Mouse (Mus musculus): Measurements from ENCODE around the gene Chrnb2. TPM values are rescaled to one million over a fixed set of nuclear protein-coding genes. Genes with fewer than 3 reads are reported as not detected.

The Chrnb2 gene
- total and polyA plus RNA-seq, 3 experiments = 1.6 to 4.0 TPM; not detected in 1

- TF ChIP-seq EP300 (IDR thresholded peaks at IDR 0.05; ENCODE audit: low read depth in 1 of 2, low read length in 2 of 2) (no peak), ZC3H11A (IDR thresholded peaks at IDR 0.05; ENCODE audit: low read depth, low read length) (no peak), MYC (IDR thresholded peaks at IDR 0.05; ENCODE audit: low read depth, low read length) (no peak), GABPA (IDR thresholded peaks at IDR 0.05; ENCODE audit: low read depth, low read length) (no peak), MAZ (IDR thresholded peaks at IDR 0.05; ENCODE audit: low read depth, low read length) (no peak), SIN3A (IDR thresholded peaks at IDR 0.05; ENCODE audit: low read length) (no peak), RAD21 (IDR thresholded peaks at IDR 0.05; ENCODE audit: low read depth, low read length) (no peak), POLR2AphosphoS5 (IDR thresholded peaks at IDR 0.05; ENCODE audit: borderline replicate concordance, low read depth, low read length) (no peak), POLR2A (IDR thresholded peaks at IDR 0.05; ENCODE audit: control insufficient read depth in 1 of 2, insufficient read depth in 1 of 2, low read depth in 1 of 2, low read length in 2 of 2, poor library complexity in 1 of 2) (no peak), UBTF (IDR thresholded peaks at IDR 0.05; ENCODE audit: borderline replicate concordance, insufficient read depth, low read depth, low read length) (no peak)
- no peaks in the 10 kb centered on the region for H3K27me3 ChIP-seq (ENCODE audit: control insufficient read depth in 1 of 2, insufficient read depth in 2 of 2, low read length in 2 of 2)
- no peak overlapping the region for H3K4me3 ChIP-seq (ENCODE audit: control insufficient read depth in 1 of 2, insufficient read depth in 1 of 2, low read depth in 2 of 2, low read length in 2 of 2)
Measured at GRCm38 (mm10) chr3:89723400-89724084, 40.9 kb downstream of the Chrnb2 start.

GRCm38 (mm10) chr3:89722032-89722431, 42.4 kb downstream of the Chrnb2 start:
- Histone ChIP-seq H3K4me3 (ENCODE audit: control insufficient read depth in 1 of 2, insufficient read depth in 1 of 2, low read depth in 2 of 2, low read length in 2 of 2) (no peak overlapping the region), H3K9me3 (replicated peaks; ENCODE audit: insufficient read depth, low read length) (no peaks in the 10 kb centered on the region), H3K27ac (ENCODE audit: control insufficient read depth, low read depth, low read length) (no peak overlapping the region), H3K27me3 (ENCODE audit: control insufficient read depth in 1 of 2, insufficient read depth in 2 of 2, low read length in 2 of 2) (no peaks in the 10 kb centered on the region), H3K79me2 (ENCODE audit: control insufficient read depth, insufficient read depth, low read length, poor library complexity) (peaks cover 19% of the 10 kb centered on the region), H3K9ac (ENCODE audit: control insufficient read depth, low read depth, low read length, poor library complexity, severe bottlenecking) (no peak overlapping the region), H3K36me3 (ENCODE audit: control insufficient read depth in 1 of 2, insufficient read depth in 2 of 2, low read length in 2 of 2) (peaks cover 0 to 3% of the 10 kb centered on the region in 2 experiments; a peak in 1 of 4 replicates), H3K4me1 (ENCODE audit: control insufficient read depth in 1 of 2, insufficient read depth in 2 of 2, low read length in 2 of 2) (peaks cover 0 to 3% of the 10 kb centered on the region in 2 experiments; a peak in 2 of 4 replicates)
- TF ChIP-seq SMC3 (IDR thresholded peaks at IDR 0.05; ENCODE audit: low read depth, low read length) (no peak), POLR2AphosphoS2 (IDR thresholded peaks at IDR 0.05; ENCODE audit: low read length) (no peak), BHLHE40 (IDR thresholded peaks at IDR 0.05; ENCODE audit: borderline replicate concordance, low read depth, low read length) (no peak), TBP (IDR thresholded peaks at IDR 0.05; ENCODE audit: low read depth, low read length) (no peak), MYB (IDR thresholded peaks at IDR 0.05; ENCODE audit: low read depth, low read length) (no peak), ETS1 (IDR thresholded peaks at IDR 0.05; ENCODE audit: low read depth, low read length) (no peak), GABPA (IDR thresholded peaks at IDR 0.05; ENCODE audit: low read depth, low read length) (no peak), MXI1 (IDR thresholded peaks at IDR 0.05; ENCODE audit: low read depth, low read length) (no peak), ZKSCAN1 (IDR thresholded peaks at IDR 0.05; ENCODE audit: low read depth, low read length) (no peak), RAD21 (IDR thresholded peaks at IDR 0.05; ENCODE audit: low read depth, low read length) (no peak), ELF1 (IDR thresholded peaks at IDR 0.05; ENCODE audit: low read depth, low read length) (no peak), RCOR1 (IDR thresholded peaks at IDR 0.05; ENCODE audit: low read depth, low read length) (no peak), ZMIZ1 (IDR thresholded peaks at IDR 0.05; ENCODE audit: low read depth, low read length) (no peak)
- DNase-seq (ENCODE audit: low read depth, low spot score) = no peak

More at GRCm38 (mm10) chr3:89723400-89724084, 40.9 kb downstream of the Chrnb2 start:
- Histone ChIP-seq H3K9me3 (replicated peaks; ENCODE audit: insufficient read depth, low read length) (no peaks in the 10 kb centered on the region), H3K36me3 (ENCODE audit: control insufficient read depth in 1 of 2, insufficient read depth in 2 of 2, low read length in 2 of 2) (peaks cover 0 to 6% of the 10 kb centered on the region in 2 experiments; a peak in 1 of 4 replicates), H3K4me1 (ENCODE audit: control insufficient read depth in 1 of 2, insufficient read depth in 2 of 2, low read length in 2 of 2) (peaks cover 3% of the 10 kb centered on the region in 2 experiments), H3K79me2 (ENCODE audit: control insufficient read depth, insufficient read depth, low read length, poor library complexity) (peaks cover 18% of the 10 kb centered on the region), H3K9ac (ENCODE audit: control insufficient read depth, low read depth, low read length, poor library complexity, severe bottlenecking) (no peak overlapping the region), H3K27ac (ENCODE audit: control insufficient read depth, low read depth, low read length) (no peak overlapping the region)
- DNase-seq (ENCODE audit: low read depth, low spot score) = no peak
